Mouse (Mus musculus) MEL (cell line): ENCODE results near the gene Macrod1. TPM values are rescaled to one million over a fixed set of nuclear protein-coding genes. Genes with fewer than 3 reads are reported as not detected.

Experiments used
- DNase-seq: peaks from one replicate; pipeline ENCODE4 v3.0.0; 2011; ENCODE audit warnings: low read depth, low spot score
- H3K27ac ChIP-seq: 2 replicates; pipeline ENCODE4 v1.5.1; 2012; ENCODE audit warnings: low read depth, mild to moderate bottlenecking, control low read depth, low read length, moderate library complexity; ENCODE audit not compliant: control insufficient read depth
- H3K27me3 ChIP-seq, 2 experiments: fragments of 150-350 bp in 1 of 2; sonication (generic) in 1 of 2; 2 replicates each; pipeline ENCODE4 v1.6.1; 2012; ENCODE audit warnings: low read length in 2 of 2, mild to moderate bottlenecking in 2 of 2, improper control_type of control experiment in 1 of 2, moderate library complexity in 1 of 2; ENCODE audit not compliant: insufficient read depth in 2 of 2, control insufficient read depth in 1 of 2
- H3K36me3 ChIP-seq, 2 experiments: 2 replicates each; pipeline ENCODE4 v1.6.1; 2012 to 2014; ENCODE audit warnings: low read length in 2 of 2, improper control_type of control experiment in 1 of 2, inconsistent platforms in 1 of 2, mild to moderate bottlenecking in 1 of 2; ENCODE audit not compliant: insufficient read depth in 2 of 2, control insufficient read depth in 1 of 2
- H3K4me1 ChIP-seq, 2 experiments: fragments of 150-350 bp in 1 of 2; sonication (generic) in 1 of 2; 2 replicates each; pipeline ENCODE4 v1.6.1; 2012; ENCODE audit warnings: low read length in 2 of 2, improper control_type of control experiment in 1 of 2, mild to moderate bottlenecking in 1 of 2; ENCODE audit not compliant: insufficient read depth in 2 of 2, control insufficient read depth in 1 of 2
- H3K4me3 ChIP-seq, 2 experiments: fragments of 150-350 bp in 1 of 2; sonication (generic) in 1 of 2; 2 replicates each; pipeline ENCODE4 v1.5.1; 2012; ENCODE audit warnings: low read depth in 2 of 2, low read length in 2 of 2, mild to moderate bottlenecking in 2 of 2, moderate library complexity in 2 of 2, control low read depth in 1 of 2, improper control_type of control experiment in 1 of 2; ENCODE audit not compliant: control insufficient read depth in 1 of 2, insufficient read depth in 1 of 2
- H3K79me2 ChIP-seq: 2 replicates; pipeline ENCODE4 v1.6.1; 2012; ENCODE audit warnings: mild to moderate bottlenecking, low read length, moderate library complexity; ENCODE audit not compliant: control insufficient read depth, poor library complexity, insufficient read depth
- H3K9ac ChIP-seq: 2 replicates; pipeline ENCODE4 v1.6.1; 2012; ENCODE audit warnings: low read depth, mild to moderate bottlenecking, control low read depth, low read length, moderate library complexity; ENCODE audit not compliant: control insufficient read depth, poor library complexity, severe bottlenecking
- H3K9me3 ChIP-seq: fragments of 150-350 bp; sonication (generic); replicated peaks from 2 replicates; pipeline ENCODE4 v1.6.1; 2012; ENCODE audit warnings: mild to moderate bottlenecking, low read length, improper control_type of control experiment, moderate library complexity; ENCODE audit not compliant: insufficient read depth
- BHLHE40 ChIP-seq: IDR thresholded peaks from 2 replicates; pipeline ENCODE4 v1.6.1; 2012; ENCODE audit warnings: low read depth, mild to moderate bottlenecking, inconsistent platforms, low read length, improper control_type of control experiment, borderline replicate concordance
- CHD2 ChIP-seq: IDR thresholded peaks from 2 replicates; pipeline ENCODE4 v1.6.1; 2011; ENCODE audit warnings: low read length, improper control_type of control experiment
- E2F4 ChIP-seq: IDR thresholded peaks from 2 replicates; pipeline ENCODE4 v1.6.1; 2011; ENCODE audit warnings: low read depth, low read length, improper control_type of control experiment, borderline replicate concordance
- EP300 ChIP-seq, 2 experiments: IDR thresholded peaks; 2 replicates each; pipeline ENCODE4 v1.6.1; 2011; ENCODE audit warnings: improper control_type of control experiment in 2 of 2, low read length in 2 of 2, low read depth in 1 of 2, mild to moderate bottlenecking in 1 of 2
- ETS1 ChIP-seq: IDR thresholded peaks from 2 replicates; pipeline ENCODE4 v1.6.1; 2012; ENCODE audit warnings: low read depth, mild to moderate bottlenecking, inconsistent platforms, low read length, improper control_type of control experiment, moderate library complexity
- GABPA ChIP-seq: IDR thresholded peaks from 2 replicates; pipeline ENCODE4 v1.6.1; 2012; ENCODE audit warnings: low read depth, mild to moderate bottlenecking, inconsistent platforms, low read length, improper control_type of control experiment, moderate library complexity
- GATA1 ChIP-seq: IDR thresholded peaks from 2 replicates; pipeline ENCODE4 v1.6.1; 2011; ENCODE audit warnings: low read depth, low read length, improper control_type of control experiment
- JUND ChIP-seq: IDR thresholded peaks from 2 replicates; pipeline ENCODE4 v1.6.1; 2011; ENCODE audit warnings: low read depth, mild to moderate bottlenecking, improper control_type of control experiment, low read length
- KAT2A ChIP-seq: conservative IDR thresholded peaks from 2 replicates; pipeline ENCODE4 v1.6.1; 2012; ENCODE audit warnings: low read depth, low read length, improper control_type of control experiment, inconsistent platforms
- MAFK ChIP-seq: IDR thresholded peaks from 2 replicates; pipeline ENCODE4 v1.6.1; 2011; ENCODE audit warnings: low read depth, mild to moderate bottlenecking, low read length, improper control_type of control experiment, borderline replicate concordance
- MEF2A ChIP-seq: IDR thresholded peaks from 2 replicates; pipeline ENCODE4 v1.6.1; 2014; ENCODE audit warnings: low read depth, mild to moderate bottlenecking, inconsistent platforms, low read length, improper control_type of control experiment; ENCODE audit not compliant: poor library complexity, insufficient replicate concordance, severe bottlenecking; ENCODE audit errors: extremely low read depth
- MXI1 ChIP-seq: IDR thresholded peaks from 2 replicates; pipeline ENCODE4 v1.6.1; 2011; ENCODE audit warnings: mild to moderate bottlenecking, low read depth, low read length, improper control_type of control experiment
- MYB ChIP-seq: IDR thresholded peaks from 2 replicates; pipeline ENCODE4 v1.6.1; 2011; ENCODE audit warnings: mild to moderate bottlenecking, low read depth, low read length, improper control_type of control experiment
- MYC ChIP-seq: IDR thresholded peaks from 2 replicates; pipeline ENCODE4 v1.6.1; 2011; ENCODE audit warnings: low read depth, mild to moderate bottlenecking, low read length, improper control_type of control experiment, moderate library complexity
- POLR2AphosphoS2 ChIP-seq: IDR thresholded peaks from 2 replicates; pipeline ENCODE4 v1.6.1; 2011; ENCODE audit warnings: low read length, improper control_type of control experiment
- RAD21 ChIP-seq: IDR thresholded peaks from 2 replicates; pipeline ENCODE4 v1.6.1; 2011; ENCODE audit warnings: mild to moderate bottlenecking, low read depth, low read length, improper control_type of control experiment
- RCOR1 ChIP-seq: IDR thresholded peaks from 2 replicates; pipeline ENCODE4 v1.6.1; 2012; ENCODE audit warnings: low read depth, mild to moderate bottlenecking, inconsistent platforms, low read length, improper control_type of control experiment
- SIN3A ChIP-seq: IDR thresholded peaks from 2 replicates; pipeline ENCODE4 v1.6.1; 2012; ENCODE audit warnings: low read length, improper control_type of control experiment, inconsistent platforms
- TBP ChIP-seq: IDR thresholded peaks from 2 replicates; pipeline ENCODE4 v1.8.0; 2011; ENCODE audit warnings: low read depth, low read length, improper control_type of control experiment
- UBTF ChIP-seq: IDR thresholded peaks from 2 replicates; pipeline ENCODE4 v1.6.1; 2012; ENCODE audit warnings: low read depth, mild to moderate bottlenecking, inconsistent platforms, low read length, improper control_type of control experiment, moderate library complexity, borderline replicate concordance; ENCODE audit not compliant: insufficient read depth
- ZMIZ1 ChIP-seq: IDR thresholded peaks from 2 replicates; pipeline ENCODE4 v1.6.1; 2012; ENCODE audit warnings: low read depth, mild to moderate bottlenecking, inconsistent platforms, low read length, improper control_type of control experiment, moderate library complexity
- polyA plus RNA-seq, 2 experiments: library from polyadenylated mRNA; stranded (reverse) in 1 of 2; unstranded in 1 of 2; fragments of >175 nt in 1 of 2; fragments of >200 nt in 1 of 2; gene quantifications; 2 replicates each; pipeline versions ENCODE4 v1.2.1 to v1.2.4; 2012; ENCODE audit warnings: low replicate concordance in 2 of 2, low read depth in 1 of 2; ENCODE audit not compliant: insufficient read length in 2 of 2, insufficient read depth in 1 of 2, missing spikeins in 1 of 2
- total RNA-seq: library from RNA; depleted of rRNA; stranded (reverse); fragments of 300-350 nt; gene quantifications from 2 replicates; pipeline ENCODE4 v1.2.3, GENCODE M21; 2012

Macrod1 gene
- total and polyA plus RNA-seq, 3 experiments = 4.5 to 15.7 TPM; not detected in 1

- no peak for DNase-seq
- Histone ChIP-seq H3K9me3 (no peaks in the 10 kb centered on the region), H3K79me2 (no peaks in the 10 kb centered on the region), H3K9ac (no peak overlapping the region), H3K4me3 (no peak overlapping the region), H3K27me3 (no peaks in the 10 kb centered on the region), H3K27ac (no peak overlapping the region), H3K4me1 (peaks cover 4 to 22% of the 10 kb centered on the region in 2 experiments; a peak in 3 of 4 replicates), H3K36me3 (peaks cover 0 to 5% of the 10 kb centered on the region in 2 experiments; a peak in 1 of 4 replicates)
- TF ChIP-seq ZMIZ1 = no peak
- no peak for TF ChIP-seq EP300 (IDR thresholded peaks at IDR 0.05; ENCODE audit: low read depth in 1 of 2, low read length in 2 of 2)
- TF ChIP-seq TBP = no peak
- no peak for TF ChIP-seq SIN3A
- TF ChIP-seq JUND = no peak
- TF ChIP-seq POLR2AphosphoS2 = no peak
- no peak for TF ChIP-seq MEF2A
- no peak for TF ChIP-seq ETS1
- TF ChIP-seq CHD2 = no peak
These were observed 13.5 kb downstream of the Macrod1 start for GRCm38 (mm10) chr19:7069781-7070763.

GRCm38 (mm10) chr19:7070775-7071174 lies 14.2 kb downstream of the Macrod1 start:
- no peak for DNase-seq
- Histone ChIP-seq H3K79me2 (no peaks in the 10 kb centered on the region), H3K27me3 (no peaks in the 10 kb centered on the region), H3K27ac (no peak overlapping the region), H3K4me1 (peaks cover 4 to 19% of the 10 kb centered on the region in 2 experiments; a peak in 3 of 4 replicates), H3K9ac (no peak overlapping the region), H3K36me3 (peaks cover 0 to 5% of the 10 kb centered on the region in 2 experiments; a peak in 1 of 4 replicates), H3K9me3 (no peaks in the 10 kb centered on the region), H3K4me3 (no peak overlapping the region)
- TF ChIP-seq GATA1 = no peak
- no peak for TF ChIP-seq MYB
- TF ChIP-seq MXI1 = no peak
- TF ChIP-seq CHD2 = no peak
- no peak for TF ChIP-seq KAT2A
- no peak for TF ChIP-seq BHLHE40
- TF ChIP-seq RCOR1 = no peak
- TF ChIP-seq MAFK = no peak
- no peak for TF ChIP-seq GABPA
- TF ChIP-seq RAD21 = no peak
- TF ChIP-seq POLR2AphosphoS2 = no peak
- no peak for TF ChIP-seq MYC
- TF ChIP-seq ZMIZ1 = no peak
- TF ChIP-seq ETS1 = no peak
- no peak for TF ChIP-seq UBTF
- no peak for TF ChIP-seq E2F4
